Mouse (Mus musculus) MEL (cell line): ENCODE measurements at regions not wholly inside any gene's neighbourhood (a gene's known extent, or its start where the extent isn't known, plus 50 kb on each side); places are given as distances from the start of the nearest gene placed in this dataset.

Source experiments
- DNase-seq: peaks from one replicate; pipeline ENCODE4 v3.0.0; 2011; ENCODE audit warnings: low read depth, low spot score
- H3K27ac ChIP-seq: 2 replicates; pipeline ENCODE4 v1.5.1; 2012; ENCODE audit warnings: low read depth, mild to moderate bottlenecking, control low read depth, low read length, moderate library complexity; ENCODE audit not compliant: control insufficient read depth
- H3K27me3 ChIP-seq, 2 experiments: fragments of 150-350 bp in 1 of 2; sonication (generic) in 1 of 2; 2 replicates each; pipeline ENCODE4 v1.6.1; 2012; ENCODE audit warnings: low read length in 2 of 2, mild to moderate bottlenecking in 2 of 2, improper control_type of control experiment in 1 of 2, moderate library complexity in 1 of 2; ENCODE audit not compliant: insufficient read depth in 2 of 2, control insufficient read depth in 1 of 2
- H3K36me3 ChIP-seq, 2 experiments: 2 replicates each; pipeline ENCODE4 v1.6.1; 2012 to 2014; ENCODE audit warnings: low read length in 2 of 2, improper control_type of control experiment in 1 of 2, inconsistent platforms in 1 of 2, mild to moderate bottlenecking in 1 of 2; ENCODE audit not compliant: insufficient read depth in 2 of 2, control insufficient read depth in 1 of 2
- H3K4me1 ChIP-seq, 2 experiments: fragments of 150-350 bp in 1 of 2; sonication (generic) in 1 of 2; 2 replicates each; pipeline ENCODE4 v1.6.1; 2012; ENCODE audit warnings: low read length in 2 of 2, improper control_type of control experiment in 1 of 2, mild to moderate bottlenecking in 1 of 2; ENCODE audit not compliant: insufficient read depth in 2 of 2, control insufficient read depth in 1 of 2
- H3K4me3 ChIP-seq, 2 experiments: fragments of 150-350 bp in 1 of 2; sonication (generic) in 1 of 2; 2 replicates each; pipeline ENCODE4 v1.5.1; 2012; ENCODE audit warnings: low read depth in 2 of 2, low read length in 2 of 2, mild to moderate bottlenecking in 2 of 2, moderate library complexity in 2 of 2, control low read depth in 1 of 2, improper control_type of control experiment in 1 of 2; ENCODE audit not compliant: control insufficient read depth in 1 of 2, insufficient read depth in 1 of 2
- H3K79me2 ChIP-seq: 2 replicates; pipeline ENCODE4 v1.6.1; 2012; ENCODE audit warnings: mild to moderate bottlenecking, low read length, moderate library complexity; ENCODE audit not compliant: control insufficient read depth, poor library complexity, insufficient read depth
- H3K9ac ChIP-seq: 2 replicates; pipeline ENCODE4 v1.6.1; 2012; ENCODE audit warnings: low read depth, mild to moderate bottlenecking, control low read depth, low read length, moderate library complexity; ENCODE audit not compliant: control insufficient read depth, poor library complexity, severe bottlenecking
- H3K9me3 ChIP-seq: fragments of 150-350 bp; sonication (generic); replicated peaks from 2 replicates; pipeline ENCODE4 v1.6.1; 2012; ENCODE audit warnings: mild to moderate bottlenecking, low read length, improper control_type of control experiment, moderate library complexity; ENCODE audit not compliant: insufficient read depth
- CTCF ChIP-seq, 3 experiments: IDR thresholded peaks in 2 of 3; conservative IDR thresholded peaks in 1 of 3; 2 replicates each; pipeline ENCODE4 v1.5.1; 2011 to 2012; ENCODE audit warnings: low read length in 3 of 3, low read depth in 2 of 3, mild to moderate bottlenecking in 2 of 3, improper control_type of control experiment in 1 of 3, inconsistent platforms in 1 of 3, mixed read lengths in 1 of 3, moderate library complexity in 1 of 3; ENCODE audit not compliant: control insufficient read depth in 1 of 3, insufficient read depth in 1 of 3, poor library complexity in 1 of 3, severe bottlenecking in 1 of 3
- ELF1 ChIP-seq: IDR thresholded peaks from 2 replicates; pipeline ENCODE4 v1.6.1; 2014; ENCODE audit warnings: low read depth, mild to moderate bottlenecking, inconsistent platforms, low read length, improper control_type of control experiment, moderate library complexity
- EP300 ChIP-seq, 2 experiments: IDR thresholded peaks; 2 replicates each; pipeline ENCODE4 v1.6.1; 2011; ENCODE audit warnings: improper control_type of control experiment in 2 of 2, low read length in 2 of 2, low read depth in 1 of 2, mild to moderate bottlenecking in 1 of 2
- GABPA ChIP-seq: IDR thresholded peaks from 2 replicates; pipeline ENCODE4 v1.6.1; 2012; ENCODE audit warnings: low read depth, mild to moderate bottlenecking, inconsistent platforms, low read length, improper control_type of control experiment, moderate library complexity
- GATA1 ChIP-seq: IDR thresholded peaks from 2 replicates; pipeline ENCODE4 v1.6.1; 2011; ENCODE audit warnings: low read depth, low read length, improper control_type of control experiment
- MAX ChIP-seq: IDR thresholded peaks from 2 replicates; pipeline ENCODE4 v1.6.1; 2011; ENCODE audit warnings: low read length, improper control_type of control experiment
- MEF2A ChIP-seq: IDR thresholded peaks from 2 replicates; pipeline ENCODE4 v1.6.1; 2014; ENCODE audit warnings: low read depth, mild to moderate bottlenecking, inconsistent platforms, low read length, improper control_type of control experiment; ENCODE audit not compliant: poor library complexity, insufficient replicate concordance, severe bottlenecking; ENCODE audit errors: extremely low read depth
- MYB ChIP-seq: IDR thresholded peaks from 2 replicates; pipeline ENCODE4 v1.6.1; 2011; ENCODE audit warnings: mild to moderate bottlenecking, low read depth, low read length, improper control_type of control experiment
- NRF1 ChIP-seq: IDR thresholded peaks from 2 replicates; pipeline ENCODE4 v1.6.1; 2014; ENCODE audit warnings: low read depth, mild to moderate bottlenecking, inconsistent platforms, low read length, improper control_type of control experiment, moderate library complexity; ENCODE audit not compliant: poor library complexity, insufficient read depth, severe bottlenecking
- POLR2A ChIP-seq, 2 experiments: IDR thresholded peaks; 2 replicates each; pipeline ENCODE4 v1.6.1; 2011 to 2012; ENCODE audit warnings: low read length in 2 of 2, mild to moderate bottlenecking in 2 of 2, control low read depth in 1 of 2, improper control_type of control experiment in 1 of 2, low read depth in 1 of 2, moderate library complexity in 1 of 2; ENCODE audit not compliant: control insufficient read depth in 1 of 2, insufficient read depth in 1 of 2, poor library complexity in 1 of 2
- RAD21 ChIP-seq: IDR thresholded peaks from 2 replicates; pipeline ENCODE4 v1.6.1; 2011; ENCODE audit warnings: mild to moderate bottlenecking, low read depth, low read length, improper control_type of control experiment
- SIN3A ChIP-seq: IDR thresholded peaks from 2 replicates; pipeline ENCODE4 v1.6.1; 2012; ENCODE audit warnings: low read length, improper control_type of control experiment, inconsistent platforms
- TBP ChIP-seq: IDR thresholded peaks from 2 replicates; pipeline ENCODE4 v1.8.0; 2011; ENCODE audit warnings: low read depth, low read length, improper control_type of control experiment
- TCF12 ChIP-seq: IDR thresholded peaks from 2 replicates; pipeline ENCODE4 v1.6.1; 2014; ENCODE audit warnings: low read depth, mild to moderate bottlenecking, inconsistent platforms, low read length, improper control_type of control experiment, moderate library complexity
- UBTF ChIP-seq: IDR thresholded peaks from 2 replicates; pipeline ENCODE4 v1.6.1; 2012; ENCODE audit warnings: low read depth, mild to moderate bottlenecking, inconsistent platforms, low read length, improper control_type of control experiment, moderate library complexity, borderline replicate concordance; ENCODE audit not compliant: insufficient read depth
- USF1 ChIP-seq: IDR thresholded peaks from 2 replicates; pipeline ENCODE4 v1.6.1; 2014; ENCODE audit warnings: low read depth, mild to moderate bottlenecking, inconsistent platforms, low read length, improper control_type of control experiment, moderate library complexity
- ZC3H11A ChIP-seq: IDR thresholded peaks from 2 replicates; pipeline ENCODE4 v1.6.1; 2012; ENCODE audit warnings: low read depth, mild to moderate bottlenecking, inconsistent platforms, low read length, improper control_type of control experiment

DNA sequence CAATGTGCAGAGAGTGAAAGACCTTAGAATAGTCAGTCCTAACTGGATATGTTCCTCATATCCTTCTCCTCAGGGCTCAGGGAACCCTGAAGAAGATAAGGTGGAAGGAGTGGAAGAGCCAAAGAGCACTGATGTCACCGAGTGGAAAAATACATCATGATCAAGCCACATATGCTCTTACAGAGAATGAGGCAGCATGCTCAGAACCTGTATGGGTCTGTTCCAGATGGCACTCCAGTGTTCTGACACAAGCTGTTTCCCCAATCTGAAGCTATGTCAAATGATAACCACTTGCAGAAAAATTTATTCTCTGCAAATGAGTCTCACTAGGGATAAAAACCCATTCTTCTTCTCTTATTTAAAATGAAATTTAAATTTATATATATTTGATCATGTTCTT, 572.6 kb upstream of the Robo2 start:
- DNase-seq: no peak
- Histone ChIP-seq H3K9ac (no peak overlapping the region), H3K27me3 (no peaks in the 10 kb centered on the region), H3K4me1 (no peaks in the 10 kb centered on the region), H3K27ac (no peak overlapping the region), H3K4me3 (no peak overlapping the region), H3K9me3 (no peaks in the 10 kb centered on the region), H3K36me3 (no peaks in the 10 kb centered on the region), H3K79me2 (no peaks in the 10 kb centered on the region)
- TF ChIP-seq MEF2A (no peak), MYB (no peak)

DNA sequence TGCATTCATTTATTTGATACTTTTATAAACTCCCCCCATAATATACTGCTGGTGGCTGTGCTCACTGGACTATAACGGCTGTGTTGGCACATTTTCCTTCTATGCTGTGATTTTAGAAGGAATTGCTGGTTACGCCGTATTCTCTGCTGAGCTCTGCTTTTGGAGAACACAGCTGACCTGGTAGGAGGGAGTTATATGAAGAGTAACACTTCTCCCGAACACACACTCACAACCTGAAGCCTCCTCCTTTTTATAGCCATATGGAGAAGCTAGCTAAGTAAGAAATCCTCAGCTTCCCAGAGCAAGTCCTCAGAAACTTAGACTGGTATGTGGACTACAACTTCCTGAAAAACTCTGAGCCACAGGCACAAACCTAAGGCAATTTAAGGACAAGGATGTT, 554.5 kb upstream of the Robo2 start:
- Histone ChIP-seq H3K4me3 (no peak overlapping the region), H3K27me3 (no peaks in the 10 kb centered on the region), H3K36me3 (no peaks in the 10 kb centered on the region), H3K79me2 (no peaks in the 10 kb centered on the region), H3K4me1 (no peaks in the 10 kb centered on the region), H3K9ac (no peak overlapping the region), H3K27ac (no peak overlapping the region), H3K9me3 (no peaks in the 10 kb centered on the region)
- TF ChIP-seq ZC3H11A (no peak), USF1 (no peak), TCF12 (no peak), GATA1 (no peak), CTCF (IDR thresholded peaks at IDR 0.05 in 2 of 3, conservative IDR thresholded peaks at IDR 0.05 in 1 of 3; ENCODE audit: control insufficient read depth in 1 of 3, insufficient read depth in 1 of 3, low read depth in 2 of 3, low read length in 3 of 3, poor library complexity in 1 of 3, severe bottlenecking in 1 of 3) (no peak), MYB (no peak), MAX (no peak), SIN3A (no peak), EP300 (IDR thresholded peaks at IDR 0.05; ENCODE audit: low read depth in 1 of 2, low read length in 2 of 2) (no peak), POLR2A (IDR thresholded peaks at IDR 0.05; ENCODE audit: control insufficient read depth in 1 of 2, insufficient read depth in 1 of 2, low read depth in 1 of 2, low read length in 2 of 2, poor library complexity in 1 of 2) (no peak), MEF2A (no peak)
- DNase-seq: no peak

DNA sequence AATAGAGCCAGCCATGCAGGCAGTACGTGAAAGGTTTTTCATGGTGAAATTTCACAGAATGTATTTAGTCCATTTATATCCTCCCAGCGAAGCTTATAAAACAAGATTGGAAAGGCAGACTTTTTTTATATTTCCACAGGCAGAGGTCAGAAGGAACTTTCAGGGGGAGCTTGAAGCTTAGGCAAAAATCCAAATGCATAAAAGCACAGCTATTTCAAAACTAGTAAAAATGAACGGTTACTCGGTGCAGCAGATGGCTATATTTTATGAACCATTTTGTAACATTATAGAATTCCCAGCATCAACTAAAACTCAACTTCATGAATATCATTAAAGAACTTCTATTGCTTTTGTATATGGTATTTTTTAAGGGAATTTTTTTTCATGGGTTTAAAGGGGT, 518.1 kb upstream of the Robo2 start:
- H3K9me3 ChIP-seq: no peaks in the 10 kb centered on the region
- H3K27me3 ChIP-seq: peaks cover 0 to 2% of the 10 kb centered on the region in 2 experiments; a peak in 1 of 4 replicates
- no peaks in the 10 kb centered on the region for H3K4me1 ChIP-seq
- no peaks in the 10 kb centered on the region for H3K79me2 ChIP-seq
- no peak overlapping the region for H3K9ac ChIP-seq
- no peak overlapping the region for H3K27ac ChIP-seq
- no peak for TF ChIP-seq RAD21
- TF ChIP-seq GABPA: no peak
- TF ChIP-seq ELF1: no peak
- no peak for TF ChIP-seq TCF12
- TF ChIP-seq TBP: no peak
- no peak for TF ChIP-seq POLR2A (IDR thresholded peaks at IDR 0.05; ENCODE audit: control insufficient read depth in 1 of 2, insufficient read depth in 1 of 2, low read depth in 1 of 2, low read length in 2 of 2, poor library complexity in 1 of 2)
- TF ChIP-seq NRF1: no peak
- TF ChIP-seq ZC3H11A: no peak
- no peak for TF ChIP-seq UBTF
- DNase-seq: no peak
- no peak overlapping the region for H3K4me3 ChIP-seq
- no peaks in the 10 kb centered on the region for H3K36me3 ChIP-seq
